Mouse (Mus musculus): ENCODE measurements around the gene Hnrnpa2b1.

Gene Hnrnpa2b1

DNA sequence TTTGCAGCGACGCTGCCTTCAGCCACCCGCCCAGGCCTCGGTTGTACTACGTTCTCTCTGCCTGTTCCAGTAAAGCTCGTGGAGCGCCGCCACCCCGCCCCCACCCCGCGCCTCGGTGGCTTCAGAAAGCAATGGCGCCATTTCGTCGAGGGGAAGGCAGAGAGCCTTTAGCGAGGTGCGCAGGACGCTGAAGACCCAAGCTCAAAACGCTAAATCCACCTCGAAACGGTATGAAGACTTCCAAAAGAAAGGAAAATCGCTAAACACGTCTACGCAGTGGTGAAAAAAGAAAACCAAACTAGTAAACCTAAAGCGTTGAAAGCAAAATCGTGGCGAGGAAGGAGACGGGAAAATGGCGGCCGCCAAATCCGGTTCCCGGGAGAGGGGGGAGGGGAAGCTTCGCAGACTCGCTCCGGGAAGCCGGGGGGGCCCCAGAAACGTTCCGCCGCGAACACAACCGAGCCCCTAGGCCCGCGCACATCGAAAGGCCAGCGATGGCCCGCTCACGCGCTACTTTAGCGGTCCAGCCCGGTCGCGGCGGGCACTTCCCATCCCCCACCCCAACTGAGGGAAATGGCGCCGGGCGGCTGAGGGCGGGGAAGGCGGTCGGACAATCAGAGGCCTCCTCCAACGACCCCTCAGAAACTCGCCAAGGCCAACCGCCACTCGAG is 668 bp downstream of the Hnrnpa2b1 start:
- peak; percentile 82 for DNase-seq (ENCODE audit: low spot score)

DNA sequence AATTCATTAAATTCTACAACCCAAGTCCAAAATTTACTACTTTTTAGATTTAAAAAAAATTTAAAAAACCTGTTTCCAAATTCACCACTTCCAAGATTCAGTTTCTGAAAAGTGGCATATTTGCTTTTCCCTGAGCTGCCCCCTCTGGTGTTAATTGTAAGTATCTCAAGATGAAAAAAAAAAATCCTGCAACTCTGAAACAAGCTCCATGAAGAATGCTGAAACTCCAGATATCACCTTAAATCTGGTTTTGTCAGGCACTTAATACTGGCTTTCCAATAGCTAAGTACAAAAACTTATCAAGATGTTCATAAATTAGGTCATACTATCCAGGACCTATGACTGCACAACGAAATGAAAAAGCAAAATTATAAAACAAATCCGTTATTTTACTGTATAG is 2.0 kb downstream of the Hnrnpa2b1 start:
- no peak for DNase-seq (ENCODE audit: low spot score)

DNA sequence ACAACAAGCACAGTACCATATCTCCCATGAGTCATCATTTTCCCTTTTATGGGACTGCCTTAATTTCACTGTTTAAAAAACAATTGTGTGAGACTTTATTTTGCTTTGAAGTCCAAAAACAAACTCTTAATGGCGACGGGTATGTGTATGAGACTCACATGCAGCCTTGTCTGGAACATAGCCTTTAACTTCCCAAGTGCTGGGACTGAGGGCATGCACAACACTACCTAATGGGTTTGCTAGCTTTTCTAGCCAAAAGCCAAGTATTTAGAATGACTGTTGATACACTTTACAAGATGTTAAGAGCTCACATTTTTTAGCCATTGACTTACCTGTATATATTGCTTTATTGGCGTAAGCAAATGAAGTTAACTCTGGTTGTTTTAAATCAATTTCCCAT is 9.3 kb downstream of the Hnrnpa2b1 start:
- no peak for DNase-seq (ENCODE audit: low spot score)

DNA sequence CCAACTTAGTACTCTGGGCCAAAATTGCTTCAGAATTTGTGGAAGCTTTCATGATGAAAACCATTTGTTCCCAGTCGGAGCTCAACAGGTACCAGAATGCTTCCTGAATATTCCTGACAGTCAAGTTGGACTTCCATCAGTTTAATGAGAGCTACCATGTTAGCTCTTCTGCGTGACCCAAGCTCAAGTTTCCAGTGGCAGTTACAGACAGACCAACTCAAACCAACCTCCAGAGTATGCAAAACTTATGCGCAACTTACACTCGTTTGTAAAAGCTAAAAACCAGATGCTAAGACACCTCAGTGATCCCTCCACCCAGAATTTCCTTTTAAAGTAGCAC is 9.7 kb downstream of the Hnrnpa2b1 start:
- peak; percentile 36 for DNase-seq (ENCODE audit: low spot score)

DNA sequence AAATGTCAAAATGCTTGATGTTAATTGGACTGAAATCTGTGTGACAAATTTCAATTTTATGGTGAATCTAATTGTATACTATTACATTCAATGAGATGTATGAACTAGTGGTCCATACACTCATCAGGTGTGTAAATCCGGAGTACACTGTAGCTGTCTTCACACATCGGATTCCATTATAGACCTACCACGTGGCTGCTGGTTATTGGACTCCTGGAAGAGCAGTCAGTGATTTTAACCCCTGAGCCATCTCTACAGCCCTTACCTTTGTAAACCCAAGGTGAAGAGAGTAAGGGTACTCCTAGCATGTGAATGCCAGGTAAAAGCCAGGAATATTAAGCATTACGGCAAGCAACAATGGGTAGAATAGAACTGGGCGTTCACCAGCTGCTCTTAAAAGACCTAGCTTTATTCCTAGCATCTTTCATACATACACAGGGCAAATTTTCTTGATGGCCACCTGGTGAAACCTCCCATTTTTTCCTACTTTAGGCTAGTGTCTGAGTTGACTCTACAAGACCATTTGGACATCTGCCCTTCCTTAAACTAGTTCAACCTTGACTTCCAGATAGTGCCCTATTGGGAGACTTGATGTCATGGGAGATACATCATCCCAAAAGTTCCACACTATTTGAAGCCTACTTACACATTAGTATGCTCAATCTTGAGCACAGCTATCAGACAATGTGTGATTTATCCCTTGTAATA is 10.2 kb downstream of the Hnrnpa2b1 start:
- DNase-seq (ENCODE audit: low spot score), result peak; percentile 71

DNA sequence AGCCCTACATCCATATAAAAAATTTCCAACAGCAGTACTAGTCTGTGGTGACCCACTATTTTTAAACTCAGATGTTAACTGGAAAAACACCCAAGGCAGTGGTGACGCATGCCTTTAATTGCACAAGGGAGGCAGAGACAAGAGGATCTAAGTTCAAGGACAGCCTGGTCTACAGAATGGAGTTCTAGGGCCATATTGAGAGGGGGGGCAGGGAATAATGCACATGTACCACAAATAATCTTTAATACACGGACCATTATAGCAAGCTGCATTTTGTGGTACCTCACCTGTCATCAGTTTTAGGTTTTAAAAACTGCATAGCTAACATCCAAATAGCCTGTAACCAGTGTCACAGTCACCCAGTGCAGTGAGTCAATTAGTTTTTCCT is 10.8 kb downstream of the Hnrnpa2b1 start:
- peak; percentile 51 for DNase-seq (ENCODE audit: low spot score)

DNA sequence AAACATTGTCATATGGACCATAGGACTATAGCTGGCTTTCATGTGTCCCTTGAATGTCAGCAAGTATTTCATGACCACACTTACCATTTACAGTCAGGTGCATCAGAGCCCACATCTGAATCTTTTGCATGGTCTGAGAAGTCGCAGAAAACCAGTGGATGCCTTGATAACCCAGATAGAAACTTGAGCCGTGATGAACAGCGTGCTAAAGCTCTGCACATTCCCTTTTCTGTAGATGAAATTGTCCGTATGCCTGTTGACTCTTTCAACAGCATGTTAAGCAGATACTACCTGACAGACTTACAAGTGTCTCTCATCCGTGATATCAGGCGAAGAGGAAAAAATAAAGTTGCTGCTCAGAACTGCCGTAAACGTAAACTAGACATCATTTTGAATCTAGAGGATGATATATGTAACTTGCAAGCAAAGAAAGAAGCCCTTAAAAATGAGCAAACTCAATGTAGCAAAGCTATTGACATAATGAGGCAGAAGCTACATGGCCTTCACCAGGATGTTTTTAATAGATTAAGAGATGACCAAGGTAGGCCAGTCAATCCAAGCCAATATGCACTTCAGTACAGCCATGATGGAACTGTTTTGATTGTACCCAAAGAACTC is 11.8 kb downstream of the Hnrnpa2b1 start:
- no peak for DNase-seq (ENCODE audit: low spot score)

DNA sequence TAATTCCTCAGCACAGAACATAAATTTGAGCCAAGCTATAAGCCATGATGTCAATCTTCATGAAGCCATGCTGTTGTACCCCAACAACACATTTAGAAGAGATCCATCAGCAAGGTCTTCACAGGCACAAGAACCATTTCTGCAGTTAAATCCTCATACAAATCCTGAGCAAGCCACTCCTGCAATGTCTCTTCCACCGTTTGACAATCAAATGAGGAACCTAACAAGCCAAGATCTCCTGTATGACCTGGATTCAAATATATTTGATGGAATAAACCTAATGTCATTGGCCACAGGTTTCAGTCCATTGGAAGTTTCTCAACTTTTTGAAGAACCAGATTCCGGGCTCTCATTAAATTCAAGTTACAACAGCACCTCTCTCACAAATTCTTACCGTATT is 12.4 kb downstream of the Hnrnpa2b1 start:
- DNase-seq (ENCODE audit: low spot score), result no peak

DNA sequence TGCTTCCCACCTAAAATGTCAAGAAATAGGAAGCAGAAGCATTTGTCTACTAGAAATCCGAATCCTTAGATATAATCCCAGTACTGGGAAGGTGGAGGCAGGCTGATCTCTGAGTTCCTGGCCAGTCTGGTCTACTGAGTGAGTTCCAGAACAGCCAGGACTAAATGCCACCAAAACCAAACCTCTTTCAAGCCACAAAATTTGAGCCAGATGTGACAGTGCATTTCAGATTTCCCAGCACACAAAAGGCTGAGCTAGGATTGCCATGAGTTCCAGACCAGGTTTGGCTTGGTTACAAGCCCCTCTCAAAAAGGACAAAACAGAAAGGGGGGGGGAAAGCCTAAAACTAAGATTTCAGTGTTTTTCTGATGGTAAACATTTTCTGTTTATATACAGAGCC is 13.5 kb downstream of the Hnrnpa2b1 start:
- no peak for DNase-seq (ENCODE audit: low spot score)

DNA sequence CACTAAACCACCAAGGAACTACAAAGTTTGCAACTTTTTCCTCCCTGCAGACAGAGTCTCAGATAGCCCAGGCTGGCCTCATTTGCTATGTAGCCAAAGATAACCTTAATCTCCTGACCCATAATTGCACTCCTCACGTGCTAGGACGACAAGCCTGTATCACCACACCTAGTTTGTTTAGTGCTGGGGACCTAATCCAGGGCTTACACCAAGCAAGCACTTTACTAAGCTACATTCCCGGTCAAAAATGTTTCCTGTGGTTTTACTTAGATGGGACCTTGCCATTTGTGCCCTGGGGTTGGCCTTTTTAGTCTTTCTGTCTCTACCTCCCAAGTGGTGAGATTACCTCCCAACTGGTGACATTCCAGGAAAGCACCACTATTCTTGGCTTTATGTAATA is 14.7 kb downstream of the Hnrnpa2b1 start:
- no peak for DNase-seq (ENCODE audit: low spot score)

DNA sequence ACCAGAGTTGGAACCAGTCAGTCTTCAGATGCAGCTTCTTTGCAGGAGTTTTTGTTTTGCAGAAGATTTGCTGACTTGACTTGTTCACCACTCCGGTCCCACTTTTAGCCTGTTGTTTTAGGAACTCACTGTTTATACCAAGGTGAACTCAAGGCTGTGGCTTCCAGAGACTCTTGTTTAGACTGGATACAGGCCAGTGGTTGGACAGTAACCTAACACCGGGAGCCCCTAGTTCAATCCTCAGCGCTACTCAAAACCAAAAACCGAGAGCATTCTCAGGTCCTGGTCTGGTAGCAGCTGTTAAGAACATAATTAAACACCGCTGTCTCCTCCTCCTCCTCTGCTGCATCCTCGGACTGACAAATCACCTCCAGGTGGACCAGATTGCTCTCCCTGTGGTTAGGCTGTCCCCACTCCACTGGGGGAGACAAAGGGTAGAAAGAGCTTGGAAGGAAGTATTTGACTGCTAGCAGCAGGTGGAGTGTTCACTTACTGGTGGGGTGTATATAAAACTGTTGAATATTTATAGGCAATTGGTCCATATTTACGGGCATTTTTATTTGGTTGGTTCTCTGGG is 16.7 kb downstream of the Hnrnpa2b1 start:
- DNase-seq (ENCODE audit: low spot score), result no peak

DNA sequence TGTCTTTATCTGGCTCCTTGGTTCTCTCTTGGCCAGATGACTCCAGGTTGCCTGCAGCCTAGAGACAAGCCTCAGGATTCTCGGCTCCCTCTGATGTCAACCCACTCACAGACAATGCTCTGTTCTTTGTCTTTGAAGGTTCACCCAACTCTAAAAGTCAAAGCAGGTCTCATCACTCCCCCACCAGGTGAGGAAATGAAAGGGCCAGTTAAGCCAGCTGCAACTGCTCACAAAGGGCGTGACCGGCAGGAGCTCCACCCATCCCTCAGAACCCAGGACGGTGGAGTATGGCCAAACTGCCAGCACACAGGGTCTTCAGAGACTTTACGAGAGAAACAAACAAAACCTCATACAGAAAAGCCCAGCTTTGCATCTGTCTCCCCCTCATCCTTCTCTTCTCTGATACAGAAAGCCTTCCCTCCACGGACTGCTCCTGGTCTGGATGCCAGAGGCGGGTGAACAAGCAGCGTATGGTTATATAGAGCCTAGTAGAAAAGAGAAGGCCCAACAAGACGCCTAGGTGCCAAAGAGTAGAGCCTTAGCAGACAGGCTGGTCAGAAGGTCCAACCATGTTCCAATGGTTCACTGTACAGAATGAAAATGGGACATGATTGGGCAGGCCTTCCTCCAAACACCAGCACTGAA is 27.4 kb downstream of the Hnrnpa2b1 start:
- no peak for DNase-seq (ENCODE audit: low spot score)

DNA sequence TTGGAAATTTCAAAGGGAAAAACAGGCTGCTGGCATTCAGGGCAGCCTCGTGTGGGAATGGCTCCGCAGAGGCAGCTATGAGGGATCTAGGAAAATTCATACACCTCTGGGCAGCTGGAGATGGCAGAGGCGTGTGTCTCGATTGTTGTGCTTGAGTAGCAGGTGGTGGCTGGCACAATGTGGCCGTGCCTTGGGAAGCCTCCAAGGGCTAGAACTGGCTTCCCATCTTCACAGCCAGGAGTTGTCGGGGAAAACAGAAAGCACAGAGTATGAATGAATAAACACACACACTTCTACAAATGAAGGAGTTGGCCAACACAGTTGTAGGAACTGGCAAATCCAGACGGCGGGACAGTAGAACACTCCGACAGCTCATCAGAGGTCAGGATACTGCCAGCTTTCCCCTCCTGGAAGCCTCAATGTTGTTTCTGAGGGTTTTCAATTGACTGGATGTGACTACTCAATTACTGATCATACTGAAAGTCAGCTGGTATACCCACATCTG is 30.8 kb downstream of the Hnrnpa2b1 start:
- DNase-seq (ENCODE audit: low spot score), result no peak

DNA sequence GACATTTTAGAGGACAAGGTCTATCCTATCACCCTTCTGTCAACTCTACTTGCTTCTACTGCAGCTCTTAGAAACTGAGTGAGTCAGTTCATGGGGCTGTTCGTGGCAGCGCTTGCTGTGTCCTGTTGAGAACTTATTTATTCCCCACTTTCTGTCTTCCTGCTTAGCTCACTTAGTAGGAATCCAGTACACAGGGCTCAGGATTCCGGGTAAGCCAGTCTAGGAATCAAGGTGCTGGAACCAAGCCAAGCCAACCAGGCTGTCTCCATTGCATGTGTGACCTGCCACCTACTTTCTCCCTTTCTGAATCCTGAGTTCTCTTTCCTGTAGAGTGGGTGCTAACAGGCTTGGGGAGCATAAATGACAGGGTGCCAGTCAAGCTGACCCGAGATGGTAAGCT is 32.0 kb downstream of the Hnrnpa2b1 start:
- DNase-seq (ENCODE audit: low spot score), result no peak

DNA sequence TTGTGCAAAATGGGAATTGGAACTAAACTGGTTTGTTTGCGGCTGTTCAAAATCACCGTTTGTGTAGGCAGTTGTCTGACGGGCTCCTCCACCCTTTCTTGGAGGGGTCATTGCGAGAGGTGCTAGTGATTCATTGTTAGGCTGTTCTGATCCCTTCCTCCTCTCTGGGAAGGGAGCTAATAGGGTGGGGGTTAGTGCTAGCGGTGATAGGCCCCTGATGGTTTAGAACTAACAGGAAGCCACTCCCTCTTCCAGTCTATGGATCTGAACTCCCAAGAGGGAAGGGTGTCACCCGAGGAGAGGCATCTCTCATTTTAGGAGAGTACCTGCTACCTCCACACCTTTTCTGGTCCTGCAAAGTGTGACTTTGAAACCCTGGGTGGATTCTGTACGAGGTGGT is 35.4 kb downstream of the Hnrnpa2b1 start:
- no peak for DNase-seq (ENCODE audit: low spot score)

DNA sequence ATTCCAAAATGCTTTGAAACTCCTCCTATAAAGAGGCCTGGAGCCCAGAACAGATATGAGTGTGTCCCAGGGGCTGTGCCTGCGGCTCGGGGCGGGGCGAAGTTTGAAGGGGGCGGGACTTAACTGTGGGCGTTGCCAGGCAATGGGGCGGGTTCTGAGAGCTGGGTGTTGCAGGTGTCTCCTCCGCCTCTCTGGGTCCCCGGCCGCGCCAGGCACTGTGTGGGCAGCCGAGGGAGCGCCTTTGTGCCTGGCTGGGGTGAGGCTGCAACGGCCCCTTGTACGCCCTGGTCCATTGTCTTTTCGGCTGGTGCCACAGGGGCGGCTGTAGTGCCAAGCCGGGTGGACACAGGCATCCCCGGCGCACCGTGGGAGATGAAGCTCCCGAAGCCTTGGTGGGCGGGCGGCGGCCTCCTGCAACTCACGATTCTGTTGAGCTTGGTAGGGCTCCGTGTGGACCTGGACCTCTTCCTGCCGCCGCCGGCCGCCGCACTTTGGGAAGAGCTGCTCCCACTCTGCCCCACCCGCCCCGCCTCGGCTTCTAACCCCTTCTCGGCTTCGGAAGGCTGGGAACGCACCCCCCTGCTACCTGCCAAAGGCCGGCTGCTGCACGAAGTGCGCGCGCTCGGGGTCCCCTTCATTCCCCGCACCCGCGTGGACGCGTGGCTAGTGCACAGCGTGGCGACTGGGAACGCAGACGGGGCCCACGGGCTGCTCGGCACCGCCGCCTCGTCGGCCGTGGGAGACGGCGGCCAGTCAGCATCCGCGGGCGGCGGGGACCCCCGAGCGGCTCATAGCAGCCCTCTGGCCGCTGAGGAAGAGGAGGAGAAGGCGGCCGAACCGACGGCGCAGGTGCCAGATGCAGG is 36.9 kb downstream of the Hnrnpa2b1 start, which contains the start of gene Nfe2l3:
Gene Nfe2l3, plus strand, starts transcription at position 136 of the 863 bp plus-strand sequence.
- DNase-seq (ENCODE audit: low spot score), result peak; percentile 62

DNA sequence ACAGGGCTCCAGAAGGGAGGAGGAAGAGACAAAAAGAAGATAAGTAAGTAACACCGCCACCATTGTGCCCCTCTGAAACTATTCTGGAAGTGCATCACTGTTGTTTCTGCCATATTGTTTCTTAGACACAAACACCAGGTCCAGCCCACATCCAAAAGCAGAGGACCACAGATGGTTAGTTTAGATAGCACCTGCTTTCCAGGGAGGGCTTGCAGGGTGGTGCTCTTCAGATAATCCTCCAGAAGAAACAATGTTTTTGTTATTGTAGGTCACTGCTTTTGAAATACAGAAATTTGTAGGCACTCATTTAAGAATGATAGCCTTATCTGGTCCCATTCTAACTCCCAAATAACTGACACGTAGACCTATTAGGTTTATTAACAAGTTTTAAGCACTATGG is 45.2 kb downstream of the Hnrnpa2b1 start:
- no peak for DNase-seq (ENCODE audit: low spot score)

DNA sequence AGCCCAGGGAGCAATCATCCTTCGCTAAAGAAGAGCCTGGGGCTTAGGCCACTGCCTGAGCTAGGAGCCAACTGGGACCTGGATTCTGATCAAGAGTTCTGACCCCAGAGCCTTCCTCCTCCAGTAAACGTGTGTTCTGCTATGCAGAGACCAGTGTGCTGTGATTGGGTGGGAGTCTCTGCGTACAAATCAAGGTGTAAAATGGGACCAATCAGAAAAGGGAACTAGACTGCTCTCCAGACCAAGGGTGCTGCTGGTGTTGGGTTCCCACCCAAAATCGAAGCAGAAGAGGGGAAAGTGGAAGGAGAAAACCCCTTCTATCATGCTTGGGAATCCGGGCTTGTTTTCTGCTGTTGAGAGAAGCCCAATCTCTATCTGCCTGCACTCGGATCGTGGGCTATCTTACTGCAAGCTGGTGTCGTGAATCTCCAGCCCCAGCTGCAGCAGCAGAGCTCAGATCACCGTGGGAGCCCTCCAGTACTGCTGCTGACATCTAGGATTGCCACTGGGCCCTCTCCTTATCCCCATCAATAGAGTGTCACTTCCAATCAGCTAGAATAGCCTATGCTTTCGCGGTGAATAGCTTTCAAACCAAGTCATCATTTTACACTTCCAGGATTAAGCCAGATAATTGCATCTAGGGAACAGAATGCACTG is 46.1 kb downstream of the Hnrnpa2b1 start:
- no peak for DNase-seq (ENCODE audit: low spot score)

DNA sequence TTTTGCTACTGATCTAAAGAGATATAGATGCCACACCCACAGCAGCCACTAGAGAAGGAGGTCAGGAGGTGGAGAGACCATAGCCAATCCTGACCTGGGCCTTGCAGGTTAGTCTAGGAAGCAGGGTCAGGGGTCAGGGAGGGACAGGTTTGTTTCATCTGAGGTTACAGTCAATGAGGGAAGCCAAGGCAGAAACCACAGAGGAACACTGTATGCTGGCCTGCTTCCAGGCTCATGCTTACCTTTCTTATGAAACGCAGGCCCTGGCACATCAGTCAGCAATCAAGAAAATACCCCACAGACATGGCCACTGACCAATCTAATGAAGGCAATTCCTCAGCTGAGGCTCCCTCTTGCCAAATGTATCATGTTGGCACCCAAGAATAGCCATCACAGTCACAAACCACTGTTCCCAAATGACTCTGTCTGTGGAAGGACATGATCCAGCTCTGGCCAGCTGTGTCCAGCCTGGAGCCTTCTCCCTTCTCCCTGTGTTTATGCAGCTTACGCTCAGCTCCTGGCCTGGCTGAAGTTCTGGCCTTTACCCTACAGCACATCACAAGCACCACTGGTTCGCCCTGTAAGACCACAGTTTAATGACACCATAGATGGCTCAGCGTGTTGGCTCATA is 52.3 kb downstream of the Hnrnpa2b1 start:
- DNase-seq (ENCODE audit: low spot score), result no peak

DNA sequence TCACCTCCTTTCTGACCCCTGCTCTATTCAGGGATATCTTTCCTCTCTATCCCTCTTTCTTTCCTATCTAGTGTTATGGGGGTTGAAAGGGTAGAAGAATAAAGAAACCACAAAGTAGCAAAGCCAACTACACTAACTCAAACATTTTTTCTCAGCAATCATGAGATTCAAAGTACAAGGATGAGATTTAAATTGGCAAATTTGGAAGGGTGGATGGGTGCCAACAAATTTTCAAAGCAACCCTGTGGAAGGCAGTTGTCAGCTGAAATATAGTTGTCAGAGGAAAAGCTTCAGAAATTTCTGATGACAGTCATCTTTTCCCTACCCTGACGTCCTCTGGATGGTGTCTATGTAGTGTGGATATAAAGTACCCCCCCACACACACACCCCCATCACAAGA is 53.3 kb downstream of the Hnrnpa2b1 start:
- DNase-seq (ENCODE audit: low spot score), result no peak

Measured in embryo, embryonic 10 days (tissue).